Mouse (Mus musculus) bone marrow, adult 2 months (tissue): ENCODE measurements around the gene Kalrn.

Experiments
- CTCF ChIP-seq: fragments of 200-500 bp; IDR thresholded peaks from 2 replicates; pipeline ENCODE4 v1.5.1; 2011; ENCODE audit warnings: low read length, control low read depth; ENCODE audit not compliant: control insufficient read depth, insufficient read depth
- POLR2A ChIP-seq: fragments of 200-500 bp; IDR thresholded peaks from 2 replicates; pipeline ENCODE4 v1.6.1; 2011; ENCODE audit warnings: low read depth, mild to moderate bottlenecking, control low read depth, low read length, borderline replicate concordance; ENCODE audit not compliant: control insufficient read depth

GRCm38 (mm10) chr16:34282026-34282425 lies 291.3 kb downstream of the Kalrn start:
- no peak for TF ChIP-seq POLR2A
- no peak for TF ChIP-seq CTCF
